Mouse (Mus musculus) liver, embryonic 13.5 days (tissue): ENCODE results near the gene Stat6. TPM values are rescaled to one million over a fixed set of nuclear protein-coding genes. Genes with fewer than 3 reads are reported as not detected.

Source experiments
- ATAC-seq: fragments of 200-750 bp; cut with Nextera tagmentation; 2 replicates; pipeline ENCODE4 v1.8.0; 2017; ENCODE audit warnings: low read depth, mild to moderate bottlenecking, moderate number of reproducible peaks, moderate library complexity
- DNase-seq: peaks from one replicate; pipeline ENCODE4 v3.0.0; 2022
- H3K27ac ChIP-seq: fragments of 300-500 bp; sonication (generic); 2 replicates; pipeline ENCODE4 v1.5.1; 2015; ENCODE audit warnings: moderate library complexity, mild to moderate bottlenecking, inconsistent platforms
- H3K27me3 ChIP-seq: fragments of 300-500 bp; sonication (generic); 2 replicates; pipeline ENCODE4 v1.6.1; 2015; ENCODE audit warnings: mild to moderate bottlenecking, inconsistent platforms
- H3K36me3 ChIP-seq: fragments of 300-500 bp; sonication (generic); 2 replicates; pipeline ENCODE4 v1.6.1; 2015; ENCODE audit warnings: mild to moderate bottlenecking, inconsistent platforms
- H3K4me1 ChIP-seq: fragments of 300-500 bp; sonication (generic); replicated peaks from 2 replicates; pipeline ENCODE4 v1.6.1; 2015; ENCODE audit warnings: inconsistent platforms
- H3K4me2 ChIP-seq: fragments of 300-500 bp; sonication (generic); 2 replicates; pipeline ENCODE4 v1.6.1; 2015; ENCODE audit warnings: inconsistent platforms, mild to moderate bottlenecking, moderate library complexity
- H3K4me3 ChIP-seq: fragments of 300-500 bp; sonication (generic); replicated peaks from 2 replicates; pipeline ENCODE4 v1.5.1; 2015; ENCODE audit warnings: mild to moderate bottlenecking, inconsistent platforms
- H3K9ac ChIP-seq: fragments of 300-500 bp; sonication (generic); 2 replicates; pipeline ENCODE4 v1.6.1; 2015; ENCODE audit warnings: mild to moderate bottlenecking, inconsistent platforms
- H3K9me3 ChIP-seq: fragments of 300-500 bp; sonication (generic); replicated peaks from 2 replicates; pipeline ENCODE4 v1.6.1; 2016; ENCODE audit warnings: inconsistent platforms
- WGBS: fragments of 180-500 bp; shearing (Covaris S2); methylation state at CpG from one replicate; pipeline ENCODE4 v1.1.7; 2015; ENCODE audit not compliant: insufficient replicate concordance; 5-methylcytosine and 5-hydroxymethylcytosine counted together
- polyA plus RNA-seq: library from polyadenylated mRNA; unstranded; fragments of >200 nt; fragmentation: Nextera tagmentation; extraction: Ambion mirVana; gene quantifications from 2 replicates; pipeline ENCODE4 v1.2.1, GENCODE M21; 2015

Gene Stat6
- polyA plus RNA-seq, 1 experiment from 2014 or later, result 12.3 TPM

- Histone ChIP-seq H3K4me2 (no peak overlapping the region), H3K4me1 (0 out of 2 replicates have a peak, but pooled peaks cover 11% of the 10 kb centered on the region), H3K36me3 (peaks cover under 1% of the 10 kb centered on the region; the same call in 1 of the 2 replicates), H3K9ac (no peak overlapping the region), H3K4me3 (no peak overlapping the region), H3K9me3 (no peaks in the 10 kb centered on the region), H3K27ac (no peak overlapping the region), H3K27me3 (0 out of 2 replicates have a peak, but pooled peaks cover 6% of the 10 kb centered on the region)
- no peak for DNase-seq
- ATAC-seq, result no peak
- 47% methylated on average over 2 of the region's 2 CpGs for WGBS
These were observed 61.5 kb downstream of the Stat6 start for GRCm38 (mm10) chr10:127704293-127704692.

DNA sequence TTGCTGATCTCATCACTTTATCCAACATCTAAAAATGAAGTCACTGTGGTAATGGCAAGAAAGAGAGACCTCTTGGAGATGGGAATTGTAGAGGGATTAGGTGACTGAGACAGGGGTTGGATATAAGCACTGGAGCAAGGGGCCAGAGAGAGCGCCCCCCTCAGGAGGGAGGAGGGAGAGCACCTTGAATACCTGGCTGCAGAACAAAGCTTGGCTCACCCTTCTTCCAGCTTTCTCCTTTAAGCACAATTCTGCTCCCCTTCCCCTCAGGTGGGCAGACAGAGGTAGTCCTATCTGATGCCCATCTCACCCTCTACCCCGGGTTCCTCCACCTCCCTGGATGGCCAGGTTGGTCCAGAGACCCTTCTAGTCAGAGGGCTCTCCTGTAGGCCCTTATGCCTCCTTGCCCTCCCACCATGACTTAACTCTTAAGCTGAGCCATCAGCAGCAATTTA, 62.0 kb downstream of the Stat6 start, which contains the start of gene Myo1a:
TSS of gene Myo1a (plus strand) at position 405 of the 455 bp plus-strand sequence.
- 0 out of 2 replicates have a peak, but pooled peaks cover 11% of the 10 kb centered on the region for H3K4me1 ChIP-seq
- 34% methylated on average over 2 of the region's 2 CpGs for WGBS
- H3K36me3 ChIP-seq, result no peaks in the 10 kb centered on the region
- H3K4me2 ChIP-seq, result no peak within 1 kb of the TSS
- H3K9ac ChIP-seq, result no peak within 1 kb of the TSS
- no peak within 1 kb of the TSS for H3K4me3 ChIP-seq
- ATAC-seq, result no peak
- H3K9me3 ChIP-seq, result no peaks in the 10 kb centered on the region
- H3K27ac ChIP-seq, result no peak within 1 kb of the TSS
- no peak for DNase-seq
- H3K27me3 ChIP-seq, result 0 out of 2 replicates have a peak, but pooled peaks cover 6% of the 10 kb centered on the region

- Histone ChIP-seq H3K9me3 (no peaks in the 10 kb centered on the region), H3K4me1 (0 out of 2 replicates have a peak, but pooled peaks cover 11% of the 10 kb centered on the region), H3K27ac (no peak overlapping the region), H3K27me3 (0 out of 2 replicates have a peak, but pooled peaks cover 6% of the 10 kb centered on the region), H3K9ac (no peak overlapping the region), H3K36me3 (no peaks in the 10 kb centered on the region), H3K4me2 (no peak overlapping the region), H3K4me3 (no peak overlapping the region)
- no peak for DNase-seq
- ATAC-seq, result no peak
- 33% methylated on average over 4 of the region's 4 CpGs for WGBS
These were observed 63.0 kb downstream of the Stat6 start for GRCm38 (mm10) chr10:127705783-127706182.

DNA sequence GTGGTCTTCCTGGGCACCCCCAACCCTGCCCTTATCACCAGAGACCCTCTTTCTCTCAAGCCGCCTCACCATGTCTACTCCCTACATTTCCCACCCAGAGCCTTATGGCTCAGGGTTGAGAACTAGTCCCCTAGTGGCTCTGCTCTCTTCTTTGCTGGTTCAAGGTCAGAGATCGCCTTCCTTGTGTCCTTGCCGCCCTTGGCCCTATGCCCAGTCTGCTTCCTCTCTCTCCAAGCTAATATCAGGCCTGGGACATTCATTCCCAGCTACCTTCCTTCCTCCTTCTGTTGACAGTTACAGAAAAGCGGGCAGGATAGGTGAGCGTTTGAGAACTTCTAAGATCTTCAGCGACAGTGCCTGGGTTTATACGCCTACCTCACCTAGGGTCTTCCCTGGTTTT, 64.9 kb downstream of the Stat6 start:
- 65% methylated on average over 7 of the region's 7 CpGs for WGBS

GRCm38 (mm10) chr10:127708850-127709370, 66.1 kb downstream of the Stat6 start:
- Histone ChIP-seq H3K9ac (no peak overlapping the region), H3K4me1 (0 out of 2 replicates have a peak, but pooled peaks cover 11% of the 10 kb centered on the region), H3K36me3 (no peaks in the 10 kb centered on the region), H3K4me3 (no peak overlapping the region), H3K27ac (no peak overlapping the region), H3K27me3 (0 out of 2 replicates have a peak, but pooled peaks cover 6% of the 10 kb centered on the region), H3K9me3 (no peaks in the 10 kb centered on the region), H3K4me2 (no peak overlapping the region)
- 62% methylated on average over 3 of the region's 3 CpGs for WGBS
- ATAC-seq (no peak), DNase-seq (no peak)

More for the DNA sequence above, 64.9 kb downstream of the Stat6 start:
- Histone ChIP-seq H3K4me1 (0 out of 2 replicates have a peak, but pooled peaks cover 11% of the 10 kb centered on the region), H3K9ac (no peak overlapping the region), H3K27ac (no peak overlapping the region), H3K9me3 (no peaks in the 10 kb centered on the region), H3K27me3 (0 out of 2 replicates have a peak, but pooled peaks cover 6% of the 10 kb centered on the region), H3K36me3 (no peaks in the 10 kb centered on the region), H3K4me2 (no peak overlapping the region), H3K4me3 (no peak overlapping the region)
- ATAC-seq, result no peak
- no peak for DNase-seq

GRCm38 (mm10) chr10:127710331-127710730, 67.5 kb downstream of the Stat6 start:
- H3K4me2 ChIP-seq, result no peak overlapping the region
- H3K4me3 ChIP-seq, result no peak overlapping the region
- H3K27me3 ChIP-seq, result peaks cover 6% of the 10 kb centered on the region; the same call in 1 of the 2 replicates
- 72% methylated on average over 13 of the region's 13 CpGs for WGBS
- no peak for ATAC-seq
- H3K9ac ChIP-seq, result no peak overlapping the region
- H3K9me3 ChIP-seq, result no peaks in the 10 kb centered on the region
- no peaks in the 10 kb centered on the region for H3K36me3 ChIP-seq
- no peak overlapping the region for H3K27ac ChIP-seq
- no peak for DNase-seq
- 0 out of 2 replicates have a peak, but pooled peaks cover 11% of the 10 kb centered on the region for H3K4me1 ChIP-seq

Other genes with a start within 250 kb of the Stat6 start
- gene Stac3, start 141.3 kb upstream of the Stat6 start, polyA plus RNA-seq, result 0.17 and 0.47 TPM in 2 replicates
- 1.9 and 2.8 TPM in 2 replicates for gene Ndufa4l2, start 128.0 kb upstream of the Stat6 start, polyA plus RNA-seq
- 133 and 142 TPM in 2 replicates for gene Shmt2, start 120.5 kb upstream of the Stat6 start, polyA plus RNA-seq
- gene Nxph4, start 108.4 kb upstream of the Stat6 start, polyA plus RNA-seq, result 0.13 TPM in 2 replicates
- 15.1 and 16.9 TPM in 2 replicates for gene Lrp1, start 21.8 kb upstream of the Stat6 start, polyA plus RNA-seq
- gene Nemp1, start 23.9 kb downstream of the Stat6 start, polyA plus RNA-seq, result 5.0 and 6.3 TPM in 2 replicates
- 1.5 and 2.1 TPM in 2 replicates for gene Nab2, start 25.6 kb downstream of the Stat6 start, polyA plus RNA-seq
- 0.17 TPM in 2 replicates for gene Myo1a, start 62.2 kb downstream of the Stat6 start, polyA plus RNA-seq
- gene Tac2, start 81.5 kb downstream of the Stat6 start, polyA plus RNA-seq, result 11.4 and 14.2 TPM in 2 replicates
- 0.75 and 0.94 TPM in 2 replicates for gene Zbtb39, start 96.6 kb downstream of the Stat6 start, polyA plus RNA-seq
- gene Gpr182, start 108.7 kb downstream of the Stat6 start, polyA plus RNA-seq, result 9.0 and 11.2 TPM in 2 replicates
- 0.17 and 0.28 TPM in 2 replicates for gene Rdh1, start 116.7 kb downstream of the Stat6 start, polyA plus RNA-seq
- gene Rdh16f1, start 116.8 kb downstream of the Stat6 start, polyA plus RNA-seq, result 0.14 and 0.15 TPM in 2 replicates
- gene Rdh9, start 133.4 kb downstream of the Stat6 start, polyA plus RNA-seq, result not detected in 2 replicates
- gene Rdh16, start 158.2 kb downstream of the Stat6 start, polyA plus RNA-seq, result 0.05 TPM in 1 of 2 replicates, not detected in the other
- gene Rdh19, start 206.9 kb downstream of the Stat6 start, polyA plus RNA-seq, result not detected in 2 replicates
- not detected in 2 replicates for gene Rdh16f2, start 223.5 kb downstream of the Stat6 start, polyA plus RNA-seq
- 0.47 and 0.70 TPM in 2 replicates for gene Rdh7, start 245.8 kb downstream of the Stat6 start, polyA plus RNA-seq